Mouse (Mus musculus) liver, embryonic 11.5 days (tissue): ENCODE measurements around the gene Ckb. TPM values are rescaled to one million over a fixed set of nuclear protein-coding genes. Genes with fewer than 3 reads are reported as not detected.

Experiments
- ATAC-seq: fragments of 200-750 bp; cut with Nextera tagmentation; replicated peaks from 2 replicates; pipeline ENCODE4 v1.8.0; 2017; ENCODE audit warnings: moderate number of reproducible peaks, mild to moderate bottlenecking, moderate TSS enrichment, moderate library complexity; ENCODE audit not compliant: low FRiP score
- DNase-seq: peaks from one replicate; pipeline ENCODE4 v3.0.0-alpha.2; 2017; ENCODE audit warnings: low spot score
- H3K27ac ChIP-seq: fragments of 300-500 bp; sonication (generic); 2 replicates; pipeline ENCODE4 v1.5.1; 2014; ENCODE audit warnings: mild to moderate bottlenecking, low read depth, low read length, control low read depth
- H3K27me3 ChIP-seq: fragments of 300-500 bp; sonication (generic); replicated peaks from 2 replicates; pipeline ENCODE4 v1.6.1; 2014; ENCODE audit warnings: low read length, mixed read lengths; ENCODE audit not compliant: control insufficient read depth, insufficient read depth
- H3K36me3 ChIP-seq: fragments of 300-500 bp; sonication (generic); 2 replicates; pipeline ENCODE4 v1.6.1; 2014; ENCODE audit warnings: mild to moderate bottlenecking, low read length, moderate library complexity, mixed read lengths; ENCODE audit not compliant: control insufficient read depth, insufficient read depth
- H3K4me1 ChIP-seq: fragments of 300-500 bp; sonication (generic); replicated peaks from 2 replicates; pipeline ENCODE4 v1.6.1; 2014; ENCODE audit warnings: low read length, mixed read lengths; ENCODE audit not compliant: control insufficient read depth, insufficient read depth
- H3K4me2 ChIP-seq: fragments of 300-500 bp; sonication (generic); 2 replicates; pipeline ENCODE4 v1.6.1; 2014; ENCODE audit warnings: mild to moderate bottlenecking, control low read depth, moderate library complexity
- H3K4me3 ChIP-seq: fragments of 300-500 bp; sonication (generic); 2 replicates; pipeline ENCODE4 v1.5.1; 2014; ENCODE audit warnings: low read depth, low read length, control low read depth
- H3K9ac ChIP-seq: fragments of 300-500 bp; sonication (generic); 2 replicates; pipeline ENCODE4 v1.6.1; 2014; ENCODE audit warnings: low read depth, low read length, control low read depth
- H3K9me3 ChIP-seq: fragments of 300-500 bp; sonication (generic); 2 replicates; pipeline ENCODE4 v1.6.1; 2016; ENCODE audit warnings: low read length, inconsistent platforms, mixed read lengths; ENCODE audit not compliant: control insufficient read depth
- WGBS: fragments of 180-500 bp; shearing (Covaris S2); extraction: QIAGEN DNeasy Blood & Tissue Kit; methylation state at CpG from one replicate; pipeline ENCODE4 v1.1.7; 2014; 5-methylcytosine and 5-hydroxymethylcytosine counted together
- polyA plus RNA-seq: library from polyadenylated mRNA; unstranded; fragments of >200 nt; fragmentation: Nextera tagmentation; extraction: Ambion mirVana; gene quantifications from 2 replicates; pipeline ENCODE4 v1.2.1, GENCODE M21; 2014

Ckb gene
- polyA plus RNA-seq, 1 experiment from 2014 or later = 94.1 TPM

GRCm38 (mm10) chr12:111686390-111686789 lies 14.3 kb upstream of the Ckb start:
- no peak for DNase-seq
- Histone ChIP-seq H3K27me3 (no peaks in the 10 kb centered on the region), H3K4me3 (no peak overlapping the region), H3K4me1 (peaks cover 6% of the 10 kb centered on the region), H3K36me3 (peaks cover 2% of the 10 kb centered on the region), H3K9ac (no peak overlapping the region), H3K9me3 (no peaks in the 10 kb centered on the region), H3K27ac (no peak overlapping the region), H3K4me2 (no peak overlapping the region)
- 79% methylated on average over 4 of the region's 4 CpGs for WGBS
- no peak for ATAC-seq

DNA sequence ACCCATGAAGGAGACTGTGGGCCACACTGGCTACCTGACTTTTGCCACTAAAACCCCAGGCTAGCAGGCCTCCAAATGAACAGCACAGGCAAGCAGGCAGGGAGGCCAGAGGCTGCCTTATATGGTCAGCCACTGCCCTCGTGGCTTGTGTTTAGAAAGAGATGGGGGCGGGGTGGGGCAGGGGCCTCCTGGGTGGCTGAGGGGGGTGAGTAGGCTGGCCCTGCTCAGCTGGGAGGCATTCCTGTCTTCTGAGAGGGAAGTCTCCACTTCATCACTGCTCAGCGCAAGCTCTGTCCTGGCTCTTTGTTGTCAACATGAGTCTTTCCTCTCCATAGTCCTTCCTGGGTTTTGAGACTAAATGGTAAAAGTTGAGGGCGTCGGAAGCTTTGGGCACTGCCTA lies 10.7 kb upstream of the Ckb start:
- 68% methylated on average over 5 of the region's 5 CpGs for WGBS
- no peak overlapping the region for H3K4me3 ChIP-seq
- no peak overlapping the region for H3K4me2 ChIP-seq
- peaks cover 14% of the 10 kb centered on the region for H3K4me1 ChIP-seq
- ATAC-seq (no peak), DNase-seq (no peak)
- H3K27ac ChIP-seq = 0 out of 2 replicates have a peak overlapping the region, but pooled peaks have one; percentile 3
- H3K9me3 ChIP-seq = no peaks in the 10 kb centered on the region
- peaks cover 5% of the 10 kb centered on the region for H3K36me3 ChIP-seq
- H3K27me3 ChIP-seq = no peaks in the 10 kb centered on the region
- H3K9ac ChIP-seq = no peak overlapping the region

DNA sequence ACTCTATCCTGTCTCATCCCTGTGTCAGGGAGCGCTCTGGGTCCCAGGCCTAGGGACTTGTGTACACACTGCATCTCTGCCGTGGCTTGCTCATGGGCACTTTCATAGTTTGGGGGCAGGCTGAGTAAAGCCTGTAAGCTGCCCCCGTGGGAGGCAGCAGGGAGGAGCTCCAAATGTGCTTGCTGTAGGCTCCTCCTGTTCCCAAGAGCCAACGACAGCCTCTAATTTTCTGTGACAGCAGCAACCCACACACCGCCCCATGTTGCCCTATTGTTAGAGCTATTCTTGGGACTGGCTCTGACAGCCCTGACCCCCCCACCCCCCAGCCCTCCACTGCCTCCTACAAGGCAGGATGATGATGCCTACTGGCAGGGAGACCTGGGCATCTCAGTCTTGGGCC lies 9.9 kb upstream of the Ckb start:
- H3K4me2 ChIP-seq = no peak overlapping the region
- 82% methylated on average over 5 of the region's 5 CpGs for WGBS
- H3K4me3 ChIP-seq = no peak overlapping the region
- no peak overlapping the region for H3K27ac ChIP-seq
- H3K9ac ChIP-seq = no peak overlapping the region
- H3K27me3 ChIP-seq = no peaks in the 10 kb centered on the region
- peaks cover 5% of the 10 kb centered on the region for H3K36me3 ChIP-seq
- ATAC-seq (no peak), DNase-seq (no peak)
- peaks cover 20% of the 10 kb centered on the region for H3K4me1 ChIP-seq
- H3K9me3 ChIP-seq = no peaks in the 10 kb centered on the region

DNA sequence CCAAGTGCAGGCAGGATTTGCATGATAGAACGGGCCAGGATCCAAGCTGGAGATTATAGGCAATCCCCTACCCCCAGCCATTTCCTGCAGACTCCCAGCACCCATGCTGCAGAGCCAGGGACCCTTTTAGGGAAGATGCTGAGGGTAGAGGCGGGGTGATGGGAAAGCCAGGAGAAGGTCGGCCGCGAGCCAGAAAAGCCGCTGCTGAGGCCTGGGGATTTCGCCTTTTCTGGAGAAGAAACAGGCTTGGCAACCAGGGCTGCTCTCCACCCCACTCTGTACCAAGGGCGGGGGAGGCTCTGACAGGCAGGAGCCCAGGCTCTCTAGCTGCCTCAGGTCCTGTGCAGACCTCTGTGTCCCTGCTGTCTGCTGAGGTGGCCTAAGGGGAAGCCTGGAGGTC lies 9.2 kb upstream of the Ckb start:
- WGBS = 84% methylated on average over 8 of the region's 8 CpGs
- DNase-seq = no peak
- no peak overlapping the region for H3K27ac ChIP-seq

DNA sequence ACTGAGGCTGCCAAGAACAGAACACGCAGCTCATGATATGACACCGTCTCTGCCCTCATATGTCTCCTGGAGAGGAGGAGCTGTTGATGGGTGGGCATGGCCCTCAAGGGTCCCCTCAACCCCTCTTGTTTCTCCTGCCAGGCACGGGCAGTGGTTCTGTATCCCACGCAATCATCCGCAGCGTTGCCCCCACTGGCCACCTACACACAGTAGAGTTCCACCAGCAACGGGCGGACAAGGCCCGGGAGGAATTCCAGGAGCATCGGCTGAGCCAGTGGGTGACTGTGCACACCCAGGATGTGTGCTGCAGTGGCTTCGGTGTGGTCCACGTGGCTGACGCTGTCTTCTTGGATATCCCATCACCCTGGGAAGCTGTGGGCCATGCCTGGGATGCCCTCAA lies 8.5 kb upstream of the Ckb start:
- no peak overlapping the region for H3K27ac ChIP-seq
- H3K9ac ChIP-seq = no peak overlapping the region
- peaks cover 5% of the 10 kb centered on the region for H3K36me3 ChIP-seq
- ATAC-seq (no peak), DNase-seq (no peak)
- 93% methylated on average over 13 of the region's 13 CpGs for WGBS
- no peaks in the 10 kb centered on the region for H3K27me3 ChIP-seq
- H3K4me3 ChIP-seq = no peak overlapping the region
- H3K4me2 ChIP-seq = no peak overlapping the region
- H3K9me3 ChIP-seq = no peaks in the 10 kb centered on the region
- H3K4me1 ChIP-seq = peaks cover 20% of the 10 kb centered on the region

More for the DNA sequence above, 9.2 kb upstream of the Ckb start:
- Histone ChIP-seq H3K4me1 (peaks cover 20% of the 10 kb centered on the region), H3K27me3 (no peaks in the 10 kb centered on the region), H3K4me2 (no peak overlapping the region), H3K9ac (no peak overlapping the region), H3K4me3 (no peak overlapping the region), H3K36me3 (peaks cover 5% of the 10 kb centered on the region), H3K9me3 (no peaks in the 10 kb centered on the region)
- no peak for ATAC-seq

GRCm38 (mm10) chr12:111678997-111679396 lies 6.9 kb upstream of the Ckb start:
- H3K27me3 ChIP-seq = peaks cover 5% of the 10 kb centered on the region
- DNase-seq = no peak
- peak overlapping the region; percentile 91 for H3K4me3 ChIP-seq
- H3K9ac ChIP-seq = peak overlapping the region; percentile 84
- peaks cover 20% of the 10 kb centered on the region for H3K4me1 ChIP-seq
- peak overlapping the region; percentile 84 for H3K4me2 ChIP-seq
- 31% methylated on average over 7 of the region's 7 CpGs for WGBS
- no peaks in the 10 kb centered on the region for H3K9me3 ChIP-seq
- H3K27ac ChIP-seq = 0 out of 2 replicates have a peak overlapping the region, but pooled peaks have one; percentile 9
- peaks cover 5% of the 10 kb centered on the region for H3K36me3 ChIP-seq
- ATAC-seq = no peak

DNA sequence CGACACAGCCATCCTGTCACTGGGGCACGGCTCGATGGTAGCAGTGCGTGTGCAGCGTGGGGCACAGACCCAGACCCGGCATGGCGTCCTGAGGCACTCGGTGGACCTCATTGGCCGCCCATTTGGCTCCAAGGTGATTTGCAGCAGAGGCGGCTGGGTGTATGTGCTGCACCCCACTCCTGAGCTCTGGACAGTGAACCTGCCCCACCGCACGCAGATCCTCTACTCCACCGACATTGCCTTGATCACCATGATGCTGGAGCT lies 6.5 kb upstream of the Ckb start:
- Histone ChIP-seq H3K27ac (0 out of 2 replicates have a peak overlapping the region, but pooled peaks have one; percentile 9), H3K27me3 (peaks cover 9% of the 10 kb centered on the region), H3K4me3 (peak overlapping the region; percentile 91), H3K9ac (peak overlapping the region; percentile 84), H3K4me1 (peaks cover 20% of the 10 kb centered on the region), H3K36me3 (peaks cover 5% of the 10 kb centered on the region), H3K4me2 (peak overlapping the region; percentile 84), H3K9me3 (no peaks in the 10 kb centered on the region)
- WGBS = 6% methylated on average over 13 of the region's 13 CpGs
- DNase-seq = no peak
- peak; percentile 11; the same call in 1 of the 2 replicates for ATAC-seq

DNA sequence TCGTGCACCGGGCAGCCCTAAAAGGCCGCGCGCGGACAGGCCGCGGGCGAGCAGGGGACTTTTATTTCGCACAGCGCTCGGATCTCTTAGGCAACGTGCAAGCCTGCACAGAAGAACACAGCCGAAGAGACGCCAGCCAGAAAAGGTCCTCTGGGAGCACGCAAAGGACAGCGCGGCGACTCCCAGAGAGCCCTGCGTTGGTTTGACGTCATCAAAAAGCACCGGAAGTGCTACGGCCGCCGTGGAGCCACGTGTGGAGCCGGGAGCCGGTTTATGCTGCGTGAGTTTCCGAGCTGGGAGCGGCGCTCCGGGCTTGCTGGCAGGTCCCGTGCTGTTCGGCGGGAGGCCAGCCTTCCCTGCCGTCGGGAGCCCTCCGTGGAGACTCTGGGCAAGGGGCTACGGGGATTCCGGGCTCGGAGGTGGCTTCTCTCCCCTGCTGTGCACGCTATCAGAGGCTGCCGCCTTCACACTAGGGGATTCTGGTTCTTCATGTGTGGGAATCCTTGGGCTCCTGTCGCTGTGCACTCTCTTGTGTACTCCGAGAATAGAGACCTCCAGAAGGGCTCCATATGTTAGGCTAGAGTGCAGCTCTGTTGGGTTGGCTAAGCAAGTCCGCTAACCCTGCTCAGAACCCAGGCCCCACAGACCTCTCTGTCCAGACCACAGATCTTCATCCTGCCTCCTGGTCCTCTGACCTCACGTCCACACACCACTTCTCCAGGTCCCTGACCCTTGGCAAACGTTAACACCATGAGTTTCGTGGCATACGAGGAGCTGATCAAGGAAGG lies 5.9 kb upstream of the Ckb start, which contains the start of gene Trmt61a:
Gene Trmt61a, plus strand, starts transcription at position 224 of the 788 bp plus-strand sequence.
- DNase-seq = peak; percentile 94
- peak within 1 kb of the TSS; percentile 91 for H3K4me3 ChIP-seq
- peak within 1 kb of the TSS; percentile 84 for H3K4me2 ChIP-seq
- under 1% methylated on average over 51 of the region's 51 CpGs for WGBS
- H3K9me3 ChIP-seq = no peaks in the 10 kb centered on the region
- peaks cover 20% of the 10 kb centered on the region for H3K4me1 ChIP-seq
- peaks cover 14% of the 10 kb centered on the region for H3K27me3 ChIP-seq
- H3K36me3 ChIP-seq = peaks cover 5% of the 10 kb centered on the region
- H3K27ac ChIP-seq = peak within 1 kb of the TSS; percentile 84
- ATAC-seq = peak; percentile 86
- peak within 1 kb of the TSS; percentile 84 for H3K9ac ChIP-seq

- 28% methylated on average over 5 of the region's 5 CpGs for WGBS
- Histone ChIP-seq H3K36me3 (peaks cover 3% of the 10 kb centered on the region), H3K27ac (peak overlapping the region; percentile 84), H3K4me2 (peak overlapping the region; percentile 84), H3K27me3 (peaks cover 21% of the 10 kb centered on the region), H3K4me1 (peaks cover 20% of the 10 kb centered on the region), H3K9ac (peak overlapping the region; percentile 84), H3K9me3 (no peaks in the 10 kb centered on the region), H3K4me3 (peak overlapping the region; percentile 91)
- DNase-seq = no peak
- peak; percentile 30 for ATAC-seq
Measured at GRCm38 (mm10) chr12:111677421-111677820, 5.3 kb upstream of the Ckb start.
